Mouse (Mus musculus) thymus, postnatal 36 days (tissue): ENCODE measurements around the gene Lrrc15.
A peak's percentile ranks its signal among the peaks of the same experiment; 100 is the strongest.

ENCODE experiments used
- DNase-seq, 2 experiments: peaks; one replicate each; pipeline ENCODE4 v3.0.0; 2022; ENCODE audit warnings: mixed read lengths in 2 of 2

Lrrc15 gene

DNA sequence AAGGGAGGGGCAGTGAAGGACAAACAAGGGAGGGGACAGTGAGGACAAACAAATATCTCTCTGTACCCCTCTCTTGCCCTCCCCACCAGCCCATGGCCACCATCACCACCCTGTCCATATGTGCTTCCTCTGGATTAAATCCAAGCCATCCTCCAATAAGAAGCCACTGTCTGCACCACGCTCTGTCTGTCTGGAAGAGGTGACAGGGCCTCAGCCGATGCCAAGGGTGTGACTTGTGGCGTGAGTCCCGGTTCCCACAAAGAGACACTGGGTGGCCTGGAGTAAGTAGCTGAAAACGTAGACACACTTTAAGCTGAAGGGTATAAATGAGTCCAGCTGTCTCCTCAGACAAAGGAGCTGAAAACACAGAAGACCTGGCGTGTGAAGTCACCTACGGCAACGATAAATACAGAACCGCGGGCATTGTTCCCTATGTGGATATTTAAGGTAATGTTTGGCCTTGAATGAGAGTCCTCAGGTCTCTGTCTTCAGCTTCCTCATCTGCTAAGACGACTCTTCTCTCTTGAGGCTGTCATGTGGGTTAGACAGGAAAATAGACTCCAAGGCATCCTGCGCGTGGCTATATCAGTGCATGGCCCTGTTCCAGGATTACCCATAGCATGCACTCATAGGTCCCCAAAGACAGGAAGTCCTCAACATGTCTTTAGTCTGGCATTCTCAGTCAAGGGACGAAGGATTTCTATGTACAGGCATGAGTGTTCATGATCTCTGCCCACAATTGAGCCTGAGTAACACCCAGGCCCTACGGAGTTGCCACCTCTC, 7.3 kb downstream of the Lrrc15 start:
- DNase-seq = no peak

DNA sequence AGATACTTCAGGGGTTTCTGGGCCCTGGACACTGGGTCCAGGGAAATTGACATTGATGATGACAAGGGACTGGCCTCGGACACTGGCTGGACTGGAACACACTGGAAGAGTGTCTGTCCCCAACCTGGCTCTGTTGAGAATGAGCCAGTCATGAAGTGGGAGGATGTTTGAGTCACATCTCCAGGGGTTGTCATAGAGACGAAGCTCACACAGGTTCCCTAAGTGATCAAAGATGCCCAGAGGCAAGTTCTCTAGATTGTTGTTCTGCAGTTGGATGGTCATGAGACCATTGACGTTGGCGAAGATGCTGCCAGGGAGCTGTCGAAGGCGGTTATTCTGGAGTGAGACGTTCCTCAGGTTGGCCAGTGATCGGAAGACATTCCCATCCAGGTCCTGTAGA, 10.0 kb downstream of the Lrrc15 start:
- DNase-seq = no peak

DNA sequence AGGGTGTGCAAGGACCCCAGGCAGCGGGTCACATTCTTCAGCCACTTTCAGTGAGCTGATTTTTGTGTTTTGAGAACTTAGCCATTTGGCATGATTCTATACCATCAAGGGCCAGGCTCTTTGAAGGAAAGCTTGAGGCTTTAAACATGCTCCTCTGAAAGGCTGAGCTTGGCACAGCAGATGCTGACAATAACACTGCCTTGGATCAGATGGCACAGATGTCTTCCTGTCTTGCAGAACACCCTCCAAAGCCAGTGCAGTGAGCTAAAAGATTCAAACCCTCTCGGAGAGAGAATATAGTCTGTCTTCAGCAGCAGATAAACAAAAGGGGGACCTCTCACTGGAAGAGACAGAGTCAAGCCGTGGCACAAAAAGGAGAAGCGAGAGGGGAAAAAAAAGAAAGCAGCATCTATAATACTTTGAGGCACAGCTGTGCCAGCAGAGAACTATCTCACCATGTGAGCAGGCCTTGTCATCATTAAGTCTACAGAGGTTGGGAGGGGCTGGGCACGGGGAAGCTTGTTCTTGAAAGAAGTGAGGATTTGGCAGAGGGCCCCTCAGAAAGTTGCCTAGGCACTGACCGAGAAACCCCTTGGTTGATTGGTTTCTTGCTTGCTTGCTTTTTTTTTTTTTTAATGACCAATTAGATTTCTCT, 11.0 kb downstream of the Lrrc15 start:
- peak in 1 of 2 experiments; percentile 41 for DNase-seq

- DNase-seq = no peak
Measured at GRCm38 (mm10) chr16:30271223-30271761, 11.8 kb downstream of the Lrrc15 start.

GRCm38 (mm10) chr16:30267359-30267758, 15.7 kb downstream of the Lrrc15 start, which contains the start of gene Cpn2:
Cpn2 (minus strand) TSS chr16:30267499.
- DNase-seq = no peak

GRCm38 (mm10) chr16:30266561-30266960, 16.5 kb downstream of the Lrrc15 start:
- no peak for DNase-seq

- DNase-seq = no peak
Measured at GRCm38 (mm10) chr16:30265611-30266010, 17.4 kb downstream of the Lrrc15 start.

DNA sequence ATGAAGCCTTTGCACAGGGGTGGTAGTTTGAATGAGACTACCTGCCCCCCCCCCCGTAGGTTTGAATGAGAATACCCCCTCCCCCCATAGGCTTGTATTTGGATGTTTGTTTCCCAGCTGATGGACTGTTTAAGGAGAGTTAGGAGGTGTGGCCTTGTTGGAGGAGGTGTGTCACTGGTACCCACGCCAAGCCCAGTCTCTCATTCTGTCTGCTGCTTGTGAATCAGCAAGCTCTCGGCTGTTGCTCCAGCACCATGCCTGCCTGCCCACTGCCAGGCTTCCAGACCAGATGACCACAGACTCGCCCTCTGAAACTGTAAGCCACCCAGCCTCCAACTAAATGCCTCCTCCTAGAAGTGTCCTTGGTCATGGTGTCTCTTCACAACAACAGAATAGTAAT, 19.9 kb downstream of the Lrrc15 start:
- no peak for DNase-seq

DNA sequence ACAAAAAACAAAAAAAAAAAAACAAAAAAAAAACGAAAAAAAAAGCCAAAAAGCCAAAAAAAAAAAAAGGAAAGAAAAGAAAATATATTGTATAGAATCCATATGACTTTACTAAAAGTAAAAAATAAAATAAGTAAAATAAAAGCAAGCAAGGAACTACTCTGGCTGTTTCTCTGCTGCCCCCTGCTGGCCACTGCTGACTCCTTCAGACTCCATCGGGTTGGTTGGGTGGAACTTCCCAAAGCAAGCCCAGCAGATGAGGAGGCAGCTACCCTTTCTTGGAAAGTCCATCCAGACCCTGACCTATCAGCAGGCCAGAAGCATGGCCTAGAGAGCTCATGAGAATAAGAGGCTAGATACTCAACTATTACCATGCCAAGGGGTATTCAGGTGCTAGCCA, 20.4 kb downstream of the Lrrc15 start:
- DNase-seq = peak; percentile 62 to 64

GRCm38 (mm10) chr16:30262157-30262556, 20.9 kb downstream of the Lrrc15 start:
- no peak for DNase-seq

DNA sequence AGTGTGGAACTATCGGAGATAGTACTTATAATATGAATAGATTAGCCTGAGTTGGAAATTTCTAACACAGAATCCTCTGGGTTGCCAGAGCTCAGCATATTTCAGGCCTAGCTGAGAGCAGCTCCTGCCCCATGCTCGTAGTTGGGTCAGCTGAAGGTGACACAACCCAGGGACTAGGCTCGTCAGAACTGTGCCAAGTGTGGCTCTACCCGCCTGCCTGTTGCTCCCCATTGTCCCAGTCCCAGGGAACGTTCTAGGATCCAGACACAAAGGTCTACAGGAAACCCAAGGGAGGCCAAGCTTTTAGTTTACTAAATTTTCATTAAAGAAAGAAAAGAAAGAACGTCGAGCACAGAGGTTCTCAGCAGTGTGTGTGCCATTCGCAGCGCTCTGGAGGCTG, 21.7 kb downstream of the Lrrc15 start:
- DNase-seq = no peak

GRCm38 (mm10) chr16:30260012-30260635, 22.9 kb downstream of the Lrrc15 start:
- DNase-seq = no peak

GRCm38 (mm10) chr16:30259444-30259843, 23.6 kb downstream of the Lrrc15 start:
- DNase-seq = no peak

DNA sequence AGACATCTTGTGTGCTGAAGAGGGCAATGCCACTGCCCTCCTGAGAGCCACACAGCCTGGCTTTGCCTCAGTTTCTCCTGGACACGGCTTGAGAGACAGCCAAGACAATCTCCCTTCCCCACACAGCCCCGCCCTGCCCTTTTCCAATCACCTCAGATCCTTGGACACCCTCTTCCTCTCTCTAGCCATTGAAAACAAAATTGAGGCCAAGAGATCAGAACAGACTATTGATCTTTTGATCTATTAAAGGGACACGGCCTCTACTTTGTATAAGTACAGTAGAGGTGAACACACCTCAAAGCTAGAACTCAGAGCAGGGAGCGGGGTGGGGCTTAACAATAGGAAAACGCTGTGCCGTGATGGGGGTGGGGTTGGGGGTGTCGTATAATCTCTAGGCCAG, 24.6 kb downstream of the Lrrc15 start:
- peak in 1 of 2 experiments; percentile 2 for DNase-seq

DNA sequence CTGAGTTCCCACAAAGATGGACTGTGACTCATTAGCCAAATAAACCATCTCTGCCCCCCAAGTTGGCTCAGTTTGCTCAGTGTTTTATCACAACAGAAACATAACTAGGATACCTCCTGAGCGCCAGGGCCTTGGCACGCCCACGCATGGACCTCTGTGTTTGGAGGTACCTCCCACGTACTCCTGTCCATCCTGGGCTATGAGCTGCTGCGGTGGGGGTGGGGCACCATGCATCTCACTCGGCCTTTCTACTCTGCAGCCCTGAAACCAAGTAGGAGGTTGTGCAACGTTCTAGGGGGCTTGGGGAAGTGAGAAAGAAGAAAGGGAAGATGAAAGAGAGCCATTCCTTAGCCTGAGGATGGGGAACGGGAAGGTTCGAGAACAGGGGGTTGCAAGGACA, 25.3 kb downstream of the Lrrc15 start:
- peak in 1 of 2 experiments; percentile 3 for DNase-seq

DNA sequence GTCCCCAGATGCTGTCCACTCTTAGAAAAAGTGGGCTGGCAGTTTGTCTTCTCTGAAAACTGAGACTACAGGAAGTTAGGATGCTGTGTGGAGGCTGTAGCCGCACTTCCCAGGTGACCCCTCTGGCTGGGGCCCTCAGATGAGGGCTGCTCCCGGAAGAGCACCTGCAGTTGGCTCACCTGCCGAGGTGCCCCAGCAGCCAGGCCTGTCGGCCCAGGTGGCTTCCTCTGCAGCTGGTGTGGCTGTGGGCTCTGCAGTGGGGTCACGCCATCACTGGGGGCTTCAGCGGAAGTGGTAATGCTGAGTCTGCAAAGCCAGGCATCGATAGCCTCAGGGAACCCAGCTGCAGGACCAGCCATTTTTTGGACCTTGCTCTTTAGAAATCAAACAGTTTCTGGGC, 28.0 kb downstream of the Lrrc15 start:
- peak; percentile 49 to 73 for DNase-seq

DNA sequence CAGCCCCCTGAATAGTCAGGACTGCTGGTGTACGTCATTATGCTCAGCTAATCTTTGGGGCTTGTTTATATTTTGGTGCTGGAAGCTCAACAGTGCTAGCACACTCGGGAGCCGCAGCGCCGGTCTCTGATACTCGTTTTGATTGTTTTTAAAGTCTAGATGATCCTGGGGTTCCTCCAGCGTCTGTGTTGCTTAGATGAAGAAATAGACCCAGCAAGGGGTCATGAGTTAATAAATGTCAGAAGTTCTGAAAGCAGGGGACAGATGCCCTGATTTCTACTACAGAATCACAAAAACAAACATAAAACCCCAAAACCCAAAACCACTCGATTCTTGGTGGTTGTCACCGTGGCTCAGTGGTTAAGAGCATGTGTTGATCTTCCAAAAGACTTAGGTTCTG, 29.2 kb downstream of the Lrrc15 start:
- peak in 1 of 2 experiments; percentile 1 for DNase-seq

DNA sequence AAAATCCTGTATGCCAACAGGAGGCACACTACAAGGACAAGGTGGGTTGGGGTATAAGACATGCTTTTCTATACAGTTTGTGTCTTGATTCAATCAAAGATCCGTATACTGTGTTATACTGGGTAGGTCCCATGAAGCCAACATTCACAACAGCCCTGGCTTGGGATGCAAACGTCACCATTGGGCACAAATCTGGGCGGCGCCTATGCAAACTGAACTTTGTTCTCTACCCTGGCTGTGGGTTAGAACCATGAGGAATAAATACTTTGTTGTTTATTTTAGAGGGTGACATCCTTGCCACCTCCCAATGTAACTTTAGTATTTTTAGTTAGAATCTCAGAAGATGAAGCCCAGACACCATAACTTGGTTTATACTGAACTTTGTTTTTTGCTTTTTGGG, 29.7 kb downstream of the Lrrc15 start:
- peak in 1 of 2 experiments; percentile 3 for DNase-seq

GRCm38 (mm10) chr16:30252003-30252418, 31.0 kb downstream of the Lrrc15 start:
- DNase-seq = peak; percentile 83 to 87

GRCm38 (mm10) chr16:30244037-30244700, 38.9 kb downstream of the Lrrc15 start:
- no peak for DNase-seq

DNA sequence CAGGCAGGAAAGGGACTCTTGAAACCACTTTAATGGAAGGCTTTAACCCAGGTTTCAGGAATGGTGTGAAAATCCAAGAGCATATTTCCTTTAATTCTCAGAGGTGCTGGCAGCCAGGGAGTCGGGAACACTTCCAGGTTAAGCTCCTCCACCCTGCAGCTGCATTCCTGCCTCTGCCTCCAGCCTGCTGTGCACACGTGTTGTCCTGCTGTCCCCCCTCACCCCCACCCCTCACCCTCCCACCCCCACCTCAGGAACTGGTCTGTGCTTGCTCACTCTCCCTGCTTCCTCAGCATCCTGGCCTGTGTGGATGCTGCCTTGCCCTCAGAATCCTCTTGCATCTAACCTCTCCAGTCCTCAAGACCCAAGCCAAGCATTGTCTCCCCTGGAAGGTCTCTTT, 41.4 kb downstream of the Lrrc15 start:
- no peak for DNase-seq

DNA sequence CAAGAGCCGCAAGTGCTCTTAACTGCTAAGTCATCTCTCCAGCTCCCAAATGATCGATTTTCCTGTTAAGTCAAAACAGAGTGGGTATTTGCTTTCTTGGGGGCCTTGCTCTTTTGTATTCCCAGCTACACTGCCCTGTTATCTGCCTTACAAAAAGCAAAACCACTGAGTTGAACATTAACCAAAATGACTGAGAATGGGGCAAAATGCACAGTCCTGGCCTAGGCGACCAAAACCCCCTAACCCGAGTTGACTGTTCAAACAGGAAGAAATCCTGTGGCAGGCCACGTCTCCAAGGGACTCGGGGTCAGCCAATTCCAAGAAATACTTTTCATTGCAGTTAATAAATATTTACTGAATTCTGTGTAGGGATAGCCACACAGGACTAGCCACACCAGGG, 44.3 kb downstream of the Lrrc15 start:
- DNase-seq = no peak
